Mouse (Mus musculus) forebrain, embryonic 16.5 days (tissue): ENCODE measurements around the gene Setd7. TPM values are rescaled to one million over a fixed set of nuclear protein-coding genes. Genes with fewer than 3 reads are reported as not detected.

ENCODE experiments used
- ATAC-seq: fragments of 200-750 bp; cut with Nextera tagmentation; 2 replicates; pipeline ENCODE4 v1.8.0; 2017; ENCODE audit warnings: mild to moderate bottlenecking, moderate library complexity
- H3K27ac ChIP-seq: fragments of 300-500 bp; sonication (generic); 2 replicates; pipeline ENCODE4 v1.5.1; 2014; ENCODE audit warnings: low read length, control low read depth
- H3K27me3 ChIP-seq: fragments of 300-500 bp; sonication (generic); replicated peaks from 2 replicates; pipeline ENCODE4 v1.6.1; 2014; ENCODE audit warnings: low read length; ENCODE audit not compliant: control insufficient read depth, insufficient read depth
- H3K36me3 ChIP-seq: fragments of 300-500 bp; sonication (generic); 2 replicates; pipeline ENCODE4 v1.6.1; 2014; ENCODE audit not compliant: control insufficient read depth, insufficient read depth
- H3K4me1 ChIP-seq: fragments of 300-500 bp; sonication (generic); replicated peaks from 2 replicates; pipeline ENCODE4 v1.6.1; 2014; ENCODE audit warnings: low read length; ENCODE audit not compliant: control insufficient read depth, insufficient read depth
- H3K4me2 ChIP-seq: fragments of 300-500 bp; sonication (generic); 2 replicates; pipeline ENCODE4 v1.6.1; 2014; ENCODE audit warnings: mild to moderate bottlenecking, low read length, control low read depth
- H3K4me3 ChIP-seq: fragments of 300-500 bp; sonication (generic); replicated peaks from 2 replicates; pipeline ENCODE4 v1.5.1; 2014; ENCODE audit warnings: mild to moderate bottlenecking, low read length, control low read depth
- H3K9ac ChIP-seq: fragments of 300-500 bp; sonication (generic); replicated peaks from 2 replicates; pipeline ENCODE4 v1.6.1; 2014; ENCODE audit warnings: low read depth, low read length, control low read depth
- H3K9me3 ChIP-seq: fragments of 300-500 bp; sonication (generic); 2 replicates; pipeline ENCODE4 v1.6.1; 2016; ENCODE audit warnings: low read length; ENCODE audit not compliant: control insufficient read depth
- WGBS: fragments of 180-500 bp; shearing (Covaris S2); extraction: QIAGEN DNeasy Blood & Tissue Kit; methylation state at CpG from one replicate; pipeline ENCODE4 v1.1.7; 2014; 5-methylcytosine and 5-hydroxymethylcytosine counted together
- polyA plus RNA-seq: library from polyadenylated mRNA; unstranded; fragments of >200 nt; fragmentation: Nextera tagmentation; extraction: Ambion mirVana; gene quantifications from 2 replicates; pipeline ENCODE4 v1.2.1, GENCODE M21; 2015

Setd7 gene
- polyA plus RNA-seq, 1 experiment from 2014 or later, result 4.5 TPM

GRCm38 (mm10) chr3:51468530-51468929 is 92.1 kb downstream of the Setd7 start:
- H3K27me3 ChIP-seq, result no peaks in the 10 kb centered on the region
- no peak overlapping the region for H3K27ac ChIP-seq
- H3K36me3 ChIP-seq, result peaks cover 34% of the 10 kb centered on the region
- 74% methylated on average over 2 of the region's 2 CpGs for WGBS
- H3K4me2 ChIP-seq, result no peak overlapping the region
- H3K9ac ChIP-seq, result no peak overlapping the region
- ATAC-seq, result no peak
- no peaks in the 10 kb centered on the region for H3K4me1 ChIP-seq
- no peaks in the 10 kb centered on the region for H3K9me3 ChIP-seq
- H3K4me3 ChIP-seq, result no peak overlapping the region

Other genes with a start within 250 kb of the Setd7 start
- gene Elf2, start 220.2 kb downstream of the Setd7 start, polyA plus RNA-seq, result 46.2 and 54.9 TPM in 2 replicates
- gene Mgarp, start 164.1 kb downstream of the Setd7 start, polyA plus RNA-seq, result 0.44 and 1.4 TPM in 2 replicates
- 619 and 639 TPM in 2 replicates for gene Ndufc1, start 151.9 kb downstream of the Setd7 start, polyA plus RNA-seq
- 49.9 and 56.5 TPM in 2 replicates for gene Naa15, start 145.7 kb downstream of the Setd7 start, polyA plus RNA-seq
- gene Rab33b, start 77.0 kb downstream of the Setd7 start, polyA plus RNA-seq, result 31.2 and 33.7 TPM in 2 replicates
- gene Mgst2, start 99.5 kb upstream of the Setd7 start, polyA plus RNA-seq, result 0.27 and 0.56 TPM in 2 replicates